Mouse (Mus musculus) layer of hippocampus, adult 6 months (tissue): ENCODE measurements around the gene Snx1. TPM values are rescaled to one million over a fixed set of nuclear protein-coding genes. Genes with fewer than 3 reads are reported as not detected.

Source experiments
- long read RNA-seq, 2 experiments: library from polyadenylated mRNA; unstranded; transcript quantifications; one replicate each; pipeline ENCODE4 v2.0.0; 2019 to 2020
- polyA plus RNA-seq: library from polyadenylated mRNA; unstranded; fragments of <200 nt; fragmentation: Nextera tagmentation; gene quantifications from 2 replicates; pipeline ENCODE4 v1.2.3, GENCODE M21; 2021

The Snx1 gene
- polyA plus RNA-seq: 63.8 and 65.4 TPM in 2 replicates
- long read RNA-seq, experiment 1, transcript Snx1-201 (15 exons, 2,073 nt): major isoform, 116 of 147 reads
- long read RNA-seq, experiment 1, partial matches to known transcripts: 20 of 147 reads
- long read RNA-seq, experiment 1, other reads (novel, unspliced or antisense): 11 of 147 reads
- long read RNA-seq, experiment 2, transcript Snx1-201 (15 exons, 2,073 nt): major isoform, 579 of 625 reads
- long read RNA-seq, experiment 2, partial matches to known transcripts: 11 of 625 reads
- long read RNA-seq, experiment 2, other reads (novel, unspliced or antisense): 35 of 625 reads

GRCm38 (mm10) chr9:66126456-66127192 is at the start of gene Snx1, which contains the start of gene Ciao2a:
TSS of gene Snx1 (minus strand) at chr9:66126587.
TSS of gene Ciao2a (plus strand) at chr9:66126611.

GRCm38 (mm10) chr9:66157958-66158830 is 31.8 kb upstream of the Snx1 start, which contains the start of gene Dapk2:
TSS of gene Dapk2 (plus strand) at chr9:66158223.

GRCm38 (mm10) chr9:66069583-66069982 is 56.8 kb downstream of the Snx1 start, which contains the start of gene Snx22:
TSS of gene Snx22 (minus strand) at chr9:66069719.

GRCm38 (mm10) chr9:66059583-66060307 is 66.6 kb downstream of the Snx1 start, which contains the start of gene Ppib:
TSS of gene Ppib (plus strand) at chr9:66060222.

Other genes with a start within 250 kb of the Snx1 start
- 0.25 and 0.49 TPM in 2 replicates for gene Pclaf, start 236.3 kb downstream of the Snx1 start, polyA plus RNA-seq
- 19.4 and 21.2 TPM in 2 replicates for gene Trip4, start 217.8 kb downstream of the Snx1 start, polyA plus RNA-seq
- gene Csnk1g1, start 217.7 kb downstream of the Snx1 start, polyA plus RNA-seq: 13.1 and 14.7 TPM in 2 replicates
- 350 and 360 TPM in 2 replicates for gene Ppib, start 66.4 kb downstream of the Snx1 start, polyA plus RNA-seq
- gene Snx22, start 56.9 kb downstream of the Snx1 start, polyA plus RNA-seq: 4.4 and 5.8 TPM in 2 replicates
- gene Ciao2a, start within 50 bp of the Snx1 start, polyA plus RNA-seq: 51.4 and 57.5 TPM in 2 replicates
- gene Dapk2, start 31.6 kb upstream of the Snx1 start, polyA plus RNA-seq: 1.8 and 2.4 TPM in 2 replicates
- 11.8 and 13.8 TPM in 2 replicates for gene Herc1, start 223.9 kb upstream of the Snx1 start, polyA plus RNA-seq